Mouse (Mus musculus) cerebellum, adult 9-10 months (tissue): ENCODE measurements at regions not wholly inside any gene's neighbourhood (a gene's known extent, or its start where the extent isn't known, plus 50 kb on each side); places are given as distances from the start of the nearest gene placed in this dataset.

ENCODE experiments used
- DNase-seq: peaks from one replicate; pipeline ENCODE4 v3.0.0; 2022

DNA sequence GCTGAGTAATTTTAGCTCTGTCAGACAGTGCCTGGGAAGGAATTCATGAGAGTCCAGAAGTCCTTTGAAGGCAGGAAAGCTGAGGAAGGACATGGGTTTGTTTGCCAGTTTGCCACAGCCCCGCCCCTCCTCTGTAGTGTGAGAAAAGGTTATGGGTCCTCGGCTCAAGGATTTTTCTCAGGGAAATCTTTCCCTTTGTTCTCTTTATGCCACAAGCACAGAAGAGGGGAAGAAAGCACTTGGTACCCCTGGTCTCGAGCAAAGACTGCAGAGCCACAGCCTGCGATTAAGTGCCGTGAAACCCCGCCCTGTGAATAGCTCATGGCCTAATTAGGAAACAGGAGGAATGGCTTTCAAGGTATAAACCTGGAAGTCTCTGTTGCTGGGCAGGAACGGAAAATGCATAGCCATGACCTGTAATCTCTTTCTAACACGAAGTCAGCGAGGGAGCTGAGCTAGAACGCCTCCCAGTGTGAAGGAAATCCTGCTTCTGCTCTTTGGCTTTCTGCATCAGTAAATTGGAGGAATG lies 166.1 kb upstream of the Tars start:
- DNase-seq = no peak

DNA sequence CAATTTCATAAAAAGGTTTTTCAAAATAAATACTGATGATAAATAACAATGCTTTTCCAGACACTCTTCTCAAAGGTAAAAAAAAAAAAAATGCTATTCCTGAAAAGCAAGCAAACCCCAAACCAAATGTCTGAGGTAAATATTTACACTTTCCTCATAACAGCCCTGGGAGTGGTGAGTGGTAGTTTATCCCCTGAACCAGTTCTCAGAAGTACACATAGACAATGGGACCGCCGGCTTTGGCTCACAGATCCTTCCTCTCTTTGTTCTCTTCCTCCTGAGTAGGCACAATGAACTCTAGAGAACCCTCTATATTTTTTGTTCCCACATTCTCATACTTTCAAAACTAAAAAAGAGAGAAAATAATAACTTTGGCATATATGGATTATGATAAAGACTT lies 153.1 kb upstream of the Tars start:
- no peak for DNase-seq

DNA sequence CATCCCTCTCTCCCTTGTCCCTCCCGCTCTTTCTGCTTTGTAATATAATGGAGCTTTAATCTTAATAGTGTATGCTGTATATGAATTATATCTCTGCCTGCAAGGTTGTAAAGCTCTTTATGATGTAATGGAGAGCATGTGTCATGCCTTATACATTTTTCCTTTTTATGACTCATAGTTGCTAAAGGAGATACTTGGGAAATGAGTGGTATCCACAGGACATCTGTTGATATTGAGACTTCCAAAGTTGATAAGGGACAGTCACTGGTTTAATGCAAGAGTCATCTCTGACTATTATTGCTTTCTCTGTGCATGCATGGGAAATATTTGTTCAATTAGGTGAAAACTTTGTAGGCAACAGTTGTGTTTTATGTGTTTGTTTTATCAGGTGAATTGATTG lies 152.6 kb upstream of the Tars start:
- no peak for DNase-seq

GRCm38 (mm10) chr15:11539485-11539884 lies 140.0 kb upstream of the Tars start:
- DNase-seq = no peak

DNA sequence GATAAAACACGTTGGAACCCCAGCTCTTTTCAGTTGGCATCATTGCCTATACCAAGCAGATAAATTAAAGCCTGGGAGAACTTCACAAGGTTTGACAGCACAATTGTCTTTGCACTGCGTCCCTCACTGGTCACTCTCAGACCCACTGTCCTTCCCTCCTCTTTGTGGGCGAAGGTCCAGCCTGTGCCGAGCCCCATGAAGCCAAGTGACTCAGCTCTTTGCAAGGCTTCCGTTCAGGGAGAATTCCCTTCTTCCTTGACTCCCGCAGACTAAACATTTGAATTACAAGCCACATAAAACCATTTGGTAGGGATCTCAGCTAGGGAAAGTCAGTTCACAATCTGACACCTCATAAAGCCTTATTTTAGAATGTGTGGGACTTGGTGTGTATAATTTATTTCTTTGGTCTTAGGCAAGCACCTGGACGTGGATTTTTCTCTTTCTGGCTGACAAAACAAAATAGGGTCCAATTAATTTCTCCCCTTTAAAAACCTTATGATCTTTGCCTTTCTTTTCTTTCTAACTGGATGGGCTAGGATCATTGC lies 136.7 kb upstream of the Tars start:
- DNase-seq = no peak

DNA sequence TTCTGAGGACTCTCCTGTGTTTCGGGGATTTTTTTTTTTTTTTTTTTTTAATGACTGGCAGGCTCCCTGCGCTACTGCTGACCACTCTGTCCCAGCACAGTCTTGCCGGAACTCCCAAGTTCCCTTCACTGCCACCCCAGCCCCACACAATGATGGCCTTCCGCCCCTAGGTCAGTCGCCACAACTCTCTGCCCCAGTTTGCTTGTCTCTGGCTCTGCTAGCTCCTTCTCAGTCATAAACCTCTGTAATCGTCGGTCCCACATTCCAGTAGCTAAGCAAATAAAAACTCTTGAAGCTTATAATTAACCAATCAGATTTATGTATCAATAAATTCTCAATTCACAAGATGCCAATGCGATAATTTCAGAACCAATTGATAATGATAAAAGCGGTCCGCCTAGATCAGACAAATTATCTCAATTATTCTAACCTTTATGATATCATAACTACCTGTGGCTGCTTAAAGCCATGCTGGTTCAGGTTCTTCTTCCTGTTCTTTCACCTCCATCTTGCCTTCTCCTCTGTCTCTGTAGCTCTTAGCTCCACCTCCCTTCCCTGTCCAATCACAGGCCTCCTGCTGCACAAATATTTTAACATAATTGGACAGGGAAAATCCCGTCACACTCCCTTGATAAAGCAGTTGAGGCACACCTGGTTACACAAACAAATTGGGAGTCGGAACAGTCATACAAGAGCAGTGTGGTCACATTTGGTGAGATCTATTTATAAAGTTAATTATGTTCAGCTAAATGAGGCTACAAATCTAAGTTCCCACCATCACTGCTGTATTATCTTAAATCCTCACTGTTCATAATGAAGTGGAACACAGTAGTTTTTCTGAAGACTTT lies 135.2 kb upstream of the Tars start:
- DNase-seq = no peak

DNA sequence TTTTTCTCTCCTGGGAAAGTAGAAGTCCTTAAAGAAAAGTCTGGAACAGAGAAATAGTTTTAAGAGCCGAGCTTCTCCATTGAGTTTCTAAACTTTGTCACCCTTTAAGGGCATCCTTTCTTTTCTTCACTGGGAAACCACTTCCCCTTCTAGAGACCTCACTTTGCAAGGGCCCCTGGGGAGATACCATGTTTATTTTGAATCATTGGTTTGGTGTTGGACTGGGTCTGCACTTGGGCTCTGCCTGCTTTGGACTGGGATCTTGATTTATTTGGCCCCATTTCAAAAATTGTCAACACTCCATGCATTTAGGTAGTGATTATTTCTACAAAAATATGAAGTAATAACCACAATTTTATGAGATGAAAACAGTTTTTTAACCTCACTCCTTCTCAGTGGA lies 134.2 kb upstream of the Tars start:
- no peak for DNase-seq

- DNase-seq = no peak
Observed at GRCm38 (mm10) chr15:11533002-11533610, 133.6 kb upstream of the Tars start.

- DNase-seq = no peak
Observed at GRCm38 (mm10) chr15:11532536-11532935, 133.1 kb upstream of the Tars start.

DNA sequence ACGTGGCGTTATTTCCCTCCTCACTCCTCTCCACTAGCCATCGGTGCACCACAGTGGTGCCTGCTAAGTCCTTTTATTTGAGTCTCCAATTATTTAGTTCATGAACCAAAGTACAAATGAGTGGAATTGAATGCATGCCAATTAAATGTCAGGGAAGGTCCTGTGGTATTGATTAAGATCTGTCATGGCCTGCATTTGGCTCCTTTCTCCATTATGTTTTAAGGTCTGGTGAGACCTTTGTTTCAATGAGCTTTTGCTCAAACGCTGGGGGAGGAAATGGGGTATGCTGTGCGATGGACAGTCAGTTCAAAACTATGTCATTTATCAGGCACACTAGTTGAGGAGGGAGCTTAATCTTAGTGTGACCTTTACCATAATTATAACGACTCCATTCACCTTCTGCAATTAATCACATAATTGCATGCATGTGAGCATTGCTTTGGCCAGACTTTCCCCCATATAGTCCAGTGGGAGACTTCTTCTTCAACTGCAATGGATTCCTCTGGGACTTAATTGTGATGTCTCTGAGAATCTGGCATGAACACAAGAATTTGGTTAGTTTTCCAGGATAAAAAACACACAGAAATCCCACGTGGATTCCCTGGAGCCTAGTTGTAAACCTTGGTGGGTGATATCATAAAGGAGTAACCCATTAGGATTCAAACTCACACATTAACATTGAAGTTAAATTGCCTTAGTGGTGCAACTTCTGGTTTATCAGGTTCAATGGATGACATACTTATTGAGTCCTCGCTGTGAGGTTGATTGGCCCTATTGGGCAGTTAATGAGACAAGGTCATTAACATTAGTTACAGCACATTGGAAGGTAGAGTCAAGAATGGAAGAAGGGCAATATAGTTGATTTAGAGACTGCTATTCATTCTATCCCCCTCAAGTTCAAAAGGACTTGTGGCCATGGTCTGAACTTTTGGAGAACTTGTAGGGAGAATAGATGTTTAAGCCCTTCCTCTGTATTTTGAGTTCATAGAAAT lies 130.7 kb upstream of the Tars start:
- DNase-seq = no peak

- no peak for DNase-seq
Observed at GRCm38 (mm10) chr15:11524337-11525106, 125.1 kb upstream of the Tars start.

DNA sequence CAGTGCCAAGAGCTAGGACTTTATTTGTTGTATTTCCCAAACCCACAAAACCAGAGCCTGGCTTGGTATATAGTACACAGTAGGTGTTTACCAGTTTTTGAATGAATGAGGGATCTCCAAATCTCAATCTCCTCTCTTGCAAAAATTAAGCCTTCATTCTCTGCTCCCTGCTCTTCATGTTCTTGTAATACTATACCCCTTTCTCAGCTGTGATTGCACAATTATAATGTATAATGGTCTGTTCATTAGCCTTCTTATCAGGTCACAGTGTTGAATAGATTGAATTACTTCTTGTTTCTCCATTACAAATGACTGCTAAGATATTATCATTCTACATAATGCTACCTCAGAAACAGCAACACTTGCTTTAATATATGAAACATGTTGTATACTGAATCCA lies 119.1 kb upstream of the Tars start:
- no peak for DNase-seq

DNA sequence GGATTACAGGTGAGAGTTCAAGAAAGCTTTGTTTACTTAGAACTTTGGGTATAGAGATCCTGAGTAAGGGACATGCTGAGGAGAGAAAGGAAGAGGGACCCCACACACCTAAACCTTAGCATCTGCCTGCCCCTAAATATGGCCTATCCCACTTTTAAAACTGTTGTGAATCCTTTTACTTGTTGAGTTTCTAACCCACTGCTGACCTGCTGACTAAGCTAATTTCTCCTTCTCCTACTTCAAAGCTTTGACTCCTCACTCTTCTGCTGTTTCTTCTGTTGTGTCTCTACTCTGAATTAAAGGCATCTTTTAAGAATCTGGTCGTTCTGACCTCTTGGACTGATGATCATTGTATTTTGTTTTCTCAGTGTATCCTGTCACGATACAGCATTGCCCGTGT lies 118.4 kb upstream of the Tars start:
- DNase-seq = no peak

GRCm38 (mm10) chr15:11505076-11505639 lies 105.7 kb upstream of the Tars start:
- DNase-seq = no peak

DNA sequence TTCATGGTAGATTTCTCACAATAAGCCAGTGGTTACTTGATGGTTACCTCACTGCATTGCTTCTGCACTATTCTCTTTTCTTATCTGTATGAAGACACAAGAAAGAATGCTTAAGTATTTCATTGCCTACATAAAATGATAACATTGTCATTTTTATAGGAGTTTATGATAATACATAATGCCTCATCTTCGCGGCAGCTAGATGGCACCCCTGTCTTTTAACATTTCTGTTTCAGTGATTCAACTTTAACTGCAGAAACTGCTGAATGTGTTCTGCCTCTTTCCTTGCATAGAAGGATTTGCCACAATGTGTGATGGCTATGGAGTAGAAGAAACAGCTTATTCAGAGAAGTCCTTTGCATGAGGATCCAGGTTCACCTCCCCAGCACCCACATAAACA lies 97.0 kb upstream of the Tars start:
- DNase-seq = no peak

GRCm38 (mm10) chr15:11489116-11489515 lies 89.7 kb upstream of the Tars start:
- DNase-seq = no peak

DNA sequence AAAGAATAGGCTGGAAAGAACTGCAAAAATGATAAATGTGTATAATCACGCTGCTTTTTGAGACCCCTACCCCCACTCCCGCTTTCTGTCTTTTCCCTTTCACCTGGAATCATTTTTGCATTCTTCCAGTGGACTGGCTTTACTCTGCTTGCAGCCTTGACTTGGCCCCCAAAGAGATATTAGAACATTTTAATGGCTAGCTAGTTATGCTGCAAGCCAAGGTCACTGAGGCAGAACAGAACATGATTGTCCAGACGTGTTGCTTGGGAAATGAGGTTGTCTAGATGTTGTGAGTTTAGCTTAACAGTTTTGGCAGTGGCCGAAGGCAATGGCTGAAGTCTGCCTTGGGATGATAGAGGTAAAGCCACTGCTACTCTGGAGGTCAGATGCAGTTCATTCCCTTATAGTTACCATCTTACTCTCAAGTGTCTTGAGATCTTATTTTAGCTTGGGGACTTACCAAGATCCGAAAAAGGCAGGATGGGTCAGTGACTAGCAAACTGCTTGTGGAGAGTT lies 87.9 kb upstream of the Tars start:
- no peak for DNase-seq

DNA sequence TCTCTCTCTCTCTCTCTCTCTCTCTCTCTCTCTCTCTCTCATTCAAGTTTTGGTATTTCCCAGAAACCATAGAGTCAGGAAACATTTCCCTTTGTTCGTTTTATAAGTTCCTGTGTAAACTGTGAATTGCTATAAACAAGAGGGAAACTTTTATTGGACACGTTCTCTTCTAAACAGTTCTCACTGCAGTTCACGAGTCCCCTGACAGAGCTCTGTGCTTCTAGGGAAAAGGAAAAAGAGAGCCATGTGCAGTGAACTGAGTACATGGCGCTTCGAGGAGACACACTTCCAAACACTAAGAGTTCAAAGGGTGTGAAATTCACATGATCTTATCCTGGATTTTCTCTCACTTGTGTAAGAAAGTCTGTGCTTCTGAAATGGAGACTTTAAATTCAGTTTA lies 84.5 kb upstream of the Tars start:
- DNase-seq = no peak

- no peak for DNase-seq
Observed at GRCm38 (mm10) chr15:11479166-11479944, 79.9 kb upstream of the Tars start.

DNA sequence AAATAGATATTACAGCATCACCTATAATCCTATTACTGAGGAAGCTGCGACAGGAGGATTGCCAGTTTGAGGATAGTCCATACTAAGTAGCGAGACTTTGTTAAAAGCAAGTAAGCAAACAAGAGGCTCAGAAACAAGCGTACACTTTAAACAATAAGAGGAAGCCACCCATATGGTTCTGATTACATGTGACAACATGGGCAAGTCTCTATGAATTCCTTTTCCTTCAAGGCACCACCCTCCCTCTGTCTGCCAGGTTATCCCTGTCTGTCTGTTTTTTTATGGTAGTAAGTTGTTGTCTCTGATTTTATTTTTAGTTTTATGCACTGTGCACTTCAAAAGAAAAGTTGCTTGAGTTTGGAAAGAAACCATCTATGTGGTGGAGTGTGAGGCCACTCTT lies 76.8 kb upstream of the Tars start:
- DNase-seq = no peak

- no peak for DNase-seq
Observed at GRCm38 (mm10) chr15:11463341-11463740, 63.9 kb upstream of the Tars start.
